Mouse (Mus musculus) forebrain, embryonic 16.5 days (tissue): ENCODE results near the gene Lypd6b. TPM values are rescaled to one million over a fixed set of nuclear protein-coding genes. Genes with fewer than 3 reads are reported as not detected.

ENCODE experiments used
- ATAC-seq: fragments of 200-750 bp; cut with Nextera tagmentation; 2 replicates; pipeline ENCODE4 v1.8.0; 2017; ENCODE audit warnings: mild to moderate bottlenecking, moderate library complexity
- H3K27ac ChIP-seq: fragments of 300-500 bp; sonication (generic); 2 replicates; pipeline ENCODE4 v1.5.1; 2014; ENCODE audit warnings: low read length, control low read depth
- H3K27me3 ChIP-seq: fragments of 300-500 bp; sonication (generic); replicated peaks from 2 replicates; pipeline ENCODE4 v1.6.1; 2014; ENCODE audit warnings: low read length; ENCODE audit not compliant: control insufficient read depth, insufficient read depth
- H3K36me3 ChIP-seq: fragments of 300-500 bp; sonication (generic); 2 replicates; pipeline ENCODE4 v1.6.1; 2014; ENCODE audit not compliant: control insufficient read depth, insufficient read depth
- H3K4me1 ChIP-seq: fragments of 300-500 bp; sonication (generic); replicated peaks from 2 replicates; pipeline ENCODE4 v1.6.1; 2014; ENCODE audit warnings: low read length; ENCODE audit not compliant: control insufficient read depth, insufficient read depth
- H3K4me2 ChIP-seq: fragments of 300-500 bp; sonication (generic); 2 replicates; pipeline ENCODE4 v1.6.1; 2014; ENCODE audit warnings: mild to moderate bottlenecking, low read length, control low read depth
- H3K4me3 ChIP-seq: fragments of 300-500 bp; sonication (generic); replicated peaks from 2 replicates; pipeline ENCODE4 v1.5.1; 2014; ENCODE audit warnings: mild to moderate bottlenecking, low read length, control low read depth
- H3K9ac ChIP-seq: fragments of 300-500 bp; sonication (generic); replicated peaks from 2 replicates; pipeline ENCODE4 v1.6.1; 2014; ENCODE audit warnings: low read depth, low read length, control low read depth
- H3K9me3 ChIP-seq: fragments of 300-500 bp; sonication (generic); 2 replicates; pipeline ENCODE4 v1.6.1; 2016; ENCODE audit warnings: low read length; ENCODE audit not compliant: control insufficient read depth
- WGBS: fragments of 180-500 bp; shearing (Covaris S2); extraction: QIAGEN DNeasy Blood & Tissue Kit; methylation state at CpG from one replicate; pipeline ENCODE4 v1.1.7; 2014; 5-methylcytosine and 5-hydroxymethylcytosine counted together
- polyA plus RNA-seq: library from polyadenylated mRNA; unstranded; fragments of >200 nt; fragmentation: Nextera tagmentation; extraction: Ambion mirVana; gene quantifications from 2 replicates; pipeline ENCODE4 v1.2.1, GENCODE M21; 2015

Gene Lypd6b
- polyA plus RNA-seq, 1 experiment from 2014 or later: 12.4 TPM

DNA sequence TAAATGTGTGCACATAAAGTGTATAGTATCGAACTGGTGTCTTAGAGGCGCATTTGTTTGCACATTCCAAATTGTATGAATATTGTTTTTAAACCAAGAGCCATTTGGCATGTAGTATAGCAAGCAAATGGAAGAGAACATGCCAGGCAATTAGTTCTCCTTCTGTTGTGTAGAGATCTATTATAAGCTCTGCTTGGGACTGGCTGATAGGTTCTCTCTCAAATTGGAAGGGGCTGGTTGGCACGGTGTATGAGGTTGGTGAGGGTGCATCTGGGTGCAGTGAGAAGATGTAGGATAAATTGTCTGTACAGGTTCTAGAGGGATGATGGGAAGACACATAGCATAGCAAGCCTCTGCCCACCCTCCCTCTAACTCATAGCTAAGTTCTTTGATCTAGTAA, 42.9 kb downstream of the Lypd6b start:
- 64% methylated on average over 3 of the region's 3 CpGs for WGBS
- no peak overlapping the region for H3K27ac ChIP-seq
- no peak overlapping the region for H3K4me2 ChIP-seq
- H3K9ac ChIP-seq: no peak overlapping the region
- no peaks in the 10 kb centered on the region for H3K9me3 ChIP-seq
- no peaks in the 10 kb centered on the region for H3K27me3 ChIP-seq
- H3K36me3 ChIP-seq: no peaks in the 10 kb centered on the region
- ATAC-seq: peak; percentile 55
- H3K4me3 ChIP-seq: no peak overlapping the region
- H3K4me1 ChIP-seq: no peaks in the 10 kb centered on the region

- Histone ChIP-seq H3K4me1 (peaks cover 1% of the 10 kb centered on the region), H3K36me3 (no peaks in the 10 kb centered on the region), H3K4me2 (no peak overlapping the region), H3K9me3 (no peaks in the 10 kb centered on the region), H3K4me3 (no peak overlapping the region), H3K27ac (no peak overlapping the region), H3K27me3 (no peaks in the 10 kb centered on the region), H3K9ac (no peak overlapping the region)
- WGBS: 88% methylated on average over 9 of the region's 9 CpGs
- no peak for ATAC-seq
Measured at GRCm38 (mm10) chr2:49832277-49832803, 44.9 kb downstream of the Lypd6b start.

DNA sequence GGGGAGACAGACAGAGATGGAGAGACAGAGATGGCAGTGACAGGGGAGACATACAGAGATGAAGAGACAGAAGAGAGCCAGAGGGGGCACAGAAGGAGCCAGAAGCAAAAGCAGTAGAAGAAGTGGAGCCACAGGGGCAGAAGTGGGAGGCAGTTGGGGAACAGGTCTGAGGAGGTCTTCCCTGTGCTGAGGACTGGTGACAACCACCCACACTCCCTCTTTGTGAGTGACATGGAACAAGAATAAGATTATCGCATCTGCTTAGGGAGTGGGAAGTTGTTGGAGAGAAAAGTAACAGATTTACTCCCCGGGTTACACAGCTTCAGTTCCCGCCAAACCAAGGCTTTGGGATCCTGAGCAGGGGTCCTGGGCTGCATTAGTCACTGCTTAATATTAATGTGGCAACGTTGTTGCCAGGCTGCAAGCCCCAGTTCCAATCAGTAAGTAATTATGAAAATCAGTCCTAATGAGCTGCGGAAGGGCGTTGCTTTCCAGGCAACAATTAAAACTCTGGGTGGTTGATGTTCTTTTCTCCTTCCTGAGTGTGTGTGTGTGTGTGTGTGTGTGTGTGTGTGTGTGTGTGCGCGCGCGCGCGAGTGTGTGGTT, 50.1 kb downstream of the Lypd6b start:
- 9% methylated on average over 12 of the region's 12 CpGs for WGBS
- Histone ChIP-seq H3K4me1 (peaks cover 13% of the 10 kb centered on the region), H3K27me3 (no peaks in the 10 kb centered on the region), H3K4me2 (no peak overlapping the region), H3K27ac (no peak overlapping the region), H3K4me3 (no peak overlapping the region), H3K9me3 (no peaks in the 10 kb centered on the region), H3K36me3 (no peaks in the 10 kb centered on the region), H3K9ac (no peak overlapping the region)
- peak; percentile 86 for ATAC-seq

GRCm38 (mm10) chr2:49838611-49839010, 51.1 kb downstream of the Lypd6b start:
- H3K9me3 ChIP-seq: no peaks in the 10 kb centered on the region
- no peak overlapping the region for H3K4me2 ChIP-seq
- H3K4me1 ChIP-seq: peaks cover 13% of the 10 kb centered on the region
- H3K9ac ChIP-seq: no peak overlapping the region
- no peak overlapping the region for H3K27ac ChIP-seq
- no peak overlapping the region for H3K4me3 ChIP-seq
- H3K27me3 ChIP-seq: no peaks in the 10 kb centered on the region
- H3K36me3 ChIP-seq: no peaks in the 10 kb centered on the region
- no peak for ATAC-seq
- 55% methylated on average over 7 of the region's 7 CpGs for WGBS

DNA sequence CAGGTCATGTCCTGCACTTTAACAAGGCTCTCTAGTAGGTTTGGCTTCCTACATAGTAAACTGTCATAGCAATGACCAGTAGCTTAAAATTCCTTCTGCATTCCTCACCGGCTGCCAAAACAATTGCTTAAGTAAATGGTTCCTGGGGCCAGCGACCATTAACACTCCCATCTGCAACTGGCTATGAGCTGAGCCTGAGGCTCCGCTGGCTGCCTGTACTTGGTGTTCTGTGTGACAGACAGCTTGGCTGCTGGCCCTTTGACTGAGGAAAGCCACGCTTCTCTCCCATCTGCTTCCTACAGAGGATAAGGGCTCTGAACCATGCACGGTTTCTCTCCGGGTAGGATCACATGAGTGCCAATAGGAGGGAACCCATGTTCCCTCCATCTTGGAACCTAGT, 53.1 kb downstream of the Lypd6b start:
- Histone ChIP-seq H3K4me3 (no peak overlapping the region), H3K36me3 (no peaks in the 10 kb centered on the region), H3K27ac (no peak overlapping the region; the same call in 1 of the 2 replicates), H3K27me3 (no peaks in the 10 kb centered on the region), H3K4me2 (no peak overlapping the region), H3K4me1 (peaks cover 21% of the 10 kb centered on the region), H3K9ac (no peak overlapping the region), H3K9me3 (no peaks in the 10 kb centered on the region)
- 32% methylated on average over 6 of the region's 6 CpGs for WGBS
- ATAC-seq: peak; percentile 90

- ATAC-seq: no peak
- Histone ChIP-seq H3K9ac (no peak overlapping the region), H3K9me3 (no peaks in the 10 kb centered on the region), H3K27ac (peak overlapping the region; percentile 61; the same call in 1 of the 2 replicates), H3K27me3 (no peaks in the 10 kb centered on the region), H3K36me3 (no peaks in the 10 kb centered on the region), H3K4me2 (no peak overlapping the region), H3K4me1 (peaks cover 22% of the 10 kb centered on the region), H3K4me3 (no peak overlapping the region)
- WGBS: 85% methylated on average over 5 of the region's 5 CpGs
Measured at GRCm38 (mm10) chr2:49841089-49841488, 53.6 kb downstream of the Lypd6b start.

GRCm38 (mm10) chr2:49845104-49845503, 57.6 kb downstream of the Lypd6b start:
- 18% methylated on average over 7 of the region's 7 CpGs for WGBS
- H3K4me1 ChIP-seq: peaks cover 15% of the 10 kb centered on the region
- H3K27me3 ChIP-seq: no peaks in the 10 kb centered on the region
- H3K9ac ChIP-seq: no peak overlapping the region
- H3K36me3 ChIP-seq: no peaks in the 10 kb centered on the region
- no peak overlapping the region for H3K27ac ChIP-seq
- no peak overlapping the region for H3K4me3 ChIP-seq
- ATAC-seq: peak; percentile 51
- H3K4me2 ChIP-seq: no peak overlapping the region
- no peaks in the 10 kb centered on the region for H3K9me3 ChIP-seq

DNA sequence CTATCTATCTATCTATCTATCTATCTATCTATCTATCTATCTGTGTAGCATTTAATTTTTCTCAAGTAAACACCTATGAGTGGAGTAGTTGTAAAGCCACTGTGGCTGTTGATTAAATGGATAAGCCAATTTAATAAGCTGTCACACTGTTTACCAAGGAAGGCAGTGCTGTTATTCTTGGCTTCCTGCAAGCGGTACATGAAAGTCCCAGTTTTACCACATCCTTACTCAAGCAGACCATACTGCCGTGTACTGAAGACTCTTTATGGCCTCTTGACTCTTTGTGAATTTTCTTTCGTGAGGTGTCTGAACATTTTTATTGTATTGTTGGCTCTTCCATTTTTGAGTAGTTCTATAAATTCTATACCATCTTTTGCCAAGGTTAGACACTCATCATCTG, 58.6 kb downstream of the Lypd6b start:
- Histone ChIP-seq H3K4me1 (peaks cover 12% of the 10 kb centered on the region), H3K4me3 (no peak overlapping the region), H3K9me3 (no peaks in the 10 kb centered on the region), H3K27ac (no peak overlapping the region), H3K9ac (no peak overlapping the region), H3K36me3 (no peaks in the 10 kb centered on the region), H3K27me3 (no peaks in the 10 kb centered on the region), H3K4me2 (no peak overlapping the region)
- no peak for ATAC-seq
- WGBS: 79% methylated on average over 3 of the region's 3 CpGs

- no peak for ATAC-seq
- Histone ChIP-seq H3K36me3 (no peaks in the 10 kb centered on the region), H3K9me3 (no peaks in the 10 kb centered on the region), H3K4me2 (no peak overlapping the region), H3K4me3 (no peak overlapping the region), H3K9ac (no peak overlapping the region), H3K27me3 (no peaks in the 10 kb centered on the region), H3K4me1 (peaks cover 12% of the 10 kb centered on the region), H3K27ac (no peak overlapping the region)
- 66% methylated on average over 3 of the region's 3 CpGs for WGBS
Measured at GRCm38 (mm10) chr2:49846880-49847279, 59.4 kb downstream of the Lypd6b start.

GRCm38 (mm10) chr2:49847831-49848230, 60.3 kb downstream of the Lypd6b start:
- Histone ChIP-seq H3K27me3 (no peaks in the 10 kb centered on the region), H3K4me3 (no peak overlapping the region), H3K9me3 (no peaks in the 10 kb centered on the region), H3K4me2 (no peak overlapping the region), H3K4me1 (peaks cover 12% of the 10 kb centered on the region), H3K27ac (no peak overlapping the region), H3K36me3 (no peaks in the 10 kb centered on the region), H3K9ac (no peak overlapping the region)
- WGBS: 81% methylated on average over 2 of the region's 2 CpGs
- ATAC-seq: no peak
